9 mouse cellular contexts compared by ENCODE assay signal in genomic region chrX:139231143-139231542, GRCm38 (mm10). TPM values are rescaled to one million over a fixed set of nuclear protein-coding genes. Genes with fewer than 3 reads are reported as not detected.
DNase-seq lines count a peak whose midpoint lies in the region; ATAC-seq lines count a peak whose summit lies in the region.
"Had no signal": no experiment of that assay in that cellular context is flagged by ENCODE, and none has a peak within 500 bp of the region (broad histone marks: within the 10 kb centered on the region; RNA-seq: fewer than 3 reads in every experiment).

No protein-coding gene starts in this region.

- no peaks in the 10 kb centered on the region for H3K36me3 ChIP-seq in hindbrain, embryonic 14.5 days (replicated peaks; ENCODE audit: control insufficient read depth, insufficient read depth)
- H3K36me3 ChIP-seq in limb, embryonic 12.5 days = peaks cover 21% of the 10 kb centered on the region
- no peaks in the 10 kb centered on the region for H3K36me3 ChIP-seq in midbrain, embryonic 14.5 days (ENCODE audit: control insufficient read depth, insufficient read depth, low read length)

- H3K4me3 ChIP-seq in hindbrain, embryonic 14.5 days (replicated peaks; ENCODE audit: low read length) = no peak overlapping the region
- H3K4me3 ChIP-seq in limb, embryonic 12.5 days (replicated peaks) = no peak overlapping the region
- 0 out of 2 replicates have a peak overlapping the region, but pooled peaks have one; percentile 3 for H3K4me3 ChIP-seq in midbrain, embryonic 14.5 days (replicated peaks; ENCODE audit: low read depth, low read length)
- H3K4me3 ChIP-seq: erythroblast, embryonic 14.5 days had no signal

- H3K27ac ChIP-seq in hindbrain, embryonic 14.5 days = no peak overlapping the region
- no peak overlapping the region for H3K27ac ChIP-seq in limb, embryonic 12.5 days
- H3K27ac ChIP-seq in midbrain, embryonic 14.5 days (replicated peaks; ENCODE audit: low read depth, low read length) = no peak overlapping the region

- no peaks in the 10 kb centered on the region for H3K4me1 ChIP-seq in hindbrain, embryonic 14.5 days (replicated peaks; ENCODE audit: control insufficient read depth, insufficient read depth, low read length)
- no peaks in the 10 kb centered on the region for H3K4me1 ChIP-seq in limb, embryonic 12.5 days (replicated peaks)
- no peaks in the 10 kb centered on the region for H3K4me1 ChIP-seq in midbrain, embryonic 14.5 days (ENCODE audit: control insufficient read depth, insufficient read depth, low read length)

- no peak overlapping the region for H3K9ac ChIP-seq in hindbrain, embryonic 14.5 days
- no peak overlapping the region for H3K9ac ChIP-seq in limb, embryonic 12.5 days (replicated peaks)
- peak overlapping the region; percentile 31; the same call in 1 of the 2 replicates for H3K9ac ChIP-seq in midbrain, embryonic 14.5 days (replicated peaks; ENCODE audit: low read length)

- peak; percentile 81 to 88 for DNase-seq in adrenal gland, adult (ENCODE audit: inconsistent age in 2 of 2, low spot score in 1 of 2)
- peak; percentile 28 to 64 for DNase-seq in cerebellum, postnatal 25 days
- DNase-seq in gastrocnemius, adult 8-10 months (ENCODE audit: low spot score in 2 of 2) = peak; percentile 49 to 70
- peak; percentile 44 for DNase-seq in hindbrain, embryonic 14.5 days (ENCODE audit: low spot score)
- peak; percentile 72 for DNase-seq in midbrain, embryonic 14.5 days
- DNase-seq in testis, postnatal 14 days (ENCODE audit: low spot score) = peak; percentile 19

- 31% methylated on average over 9 of the region's 9 CpGs for whole genome bisulfite sequencing in hindbrain, embryonic 14.5 days
- 27% methylated on average over 9 of the region's 9 CpGs for WGBS in limb, embryonic 12.5 days
- WGBS in midbrain, embryonic 14.5 days = 33% methylated on average over 9 of the region's 9 CpGs

- H3K4me2 ChIP-seq in hindbrain, embryonic 14.5 days (replicated peaks) = peak overlapping the region; percentile 27
- peak overlapping the region; percentile 10; the same call in 1 of the 2 replicates for H3K4me2 ChIP-seq in limb, embryonic 12.5 days
- peak overlapping the region; percentile 42 for H3K4me2 ChIP-seq in midbrain, embryonic 14.5 days (ENCODE audit: low read length)

- H3K27me3 ChIP-seq in hindbrain, embryonic 14.5 days (ENCODE audit: control insufficient read depth, insufficient read depth, low read length) = no peaks in the 10 kb centered on the region
- H3K27me3 ChIP-seq in limb, embryonic 12.5 days = no peaks in the 10 kb centered on the region; the same call in none of the 2 replicates
- no peaks in the 10 kb centered on the region for H3K27me3 ChIP-seq in midbrain, embryonic 14.5 days (ENCODE audit: control insufficient read depth, insufficient read depth, low read length)

- ATAC-seq in hindbrain, embryonic 14.5 days (ENCODE audit: low FRiP score) = peak; percentile 75; the same call in 1 of the 2 replicates
- no peak for ATAC-seq in limb, embryonic 12.5 days (ENCODE audit: insufficient number of reproducible peaks, insufficient read depth, low FRiP score, low TSS enrichment, low read depth)
- ATAC-seq in midbrain, embryonic 14.5 days (ENCODE audit: low FRiP score, low TSS enrichment) = 0 out of 2 replicates have a peak, but pooled peaks have one; percentile 63

- no peaks in the 10 kb centered on the region for H3K9me3 ChIP-seq in hindbrain, embryonic 14.5 days (ENCODE audit: control insufficient read depth, low read length)
- no peaks in the 10 kb centered on the region for H3K9me3 ChIP-seq in limb, embryonic 12.5 days
- H3K9me3 ChIP-seq in midbrain, embryonic 14.5 days (ENCODE audit: control insufficient read depth, low read length) = no peaks in the 10 kb centered on the region

RNA-seq across cellular contexts. Expression of gene Mum1l1, which starts 21.3 kb away (rescaled TPM):
- 1 to 10 TPM; 3.4 to 5.2 (median 4.6) TPM for total RNA-seq in gastrocnemius, adult 8-10 months (2022)
- 12.1 and 14.3 TPM in 2 replicates for polyA plus RNA-seq in hindbrain, embryonic 14.5 days (2014; fragmentation: Nextera tagmentation; extraction: Ambion mirVana)
- 36.3 and 41.0 TPM in 2 replicates for polyA plus RNA-seq in limb, embryonic 12.5 days (2016; fragmentation: Nextera tagmentation; extraction: Ambion mirVana)
- polyA plus RNA-seq in midbrain, embryonic 14.5 days (2014; fragmentation: Nextera tagmentation; extraction: Ambion mirVana) = 7.3 and 10.2 TPM in 2 replicates
- total RNA-seq: neutrophil, adult 5-6 weeks had no signal
- polyA plus RNA-seq: erythroblast, embryonic 14.5 days had no signal

RNA-seq across cellular contexts. Expression of gene 4933428M09Rik, which starts 52.1 kb away (rescaled TPM):
- not detected for total RNA-seq in gastrocnemius, adult 8-10 months (2022)
- not detected in 2 replicates for polyA plus RNA-seq in hindbrain, embryonic 14.5 days (2014; fragmentation: Nextera tagmentation; extraction: Ambion mirVana)
- not detected in 2 replicates for polyA plus RNA-seq in limb, embryonic 12.5 days (2016; fragmentation: Nextera tagmentation; extraction: Ambion mirVana)
- not detected in 2 replicates for polyA plus RNA-seq in midbrain, embryonic 14.5 days (2014; fragmentation: Nextera tagmentation; extraction: Ambion mirVana)
- total RNA-seq: neutrophil, adult 5-6 weeks had no signal
- polyA plus RNA-seq: erythroblast, embryonic 14.5 days had no signal

Comparison
In these comparisons a context has a peak if more than half of its experiments do, and no peak if none do; other contexts are left out.
1. DNase-seq: peak in every context shown above with its lines; median percentile 84 in adrenal gland, adult; 72 in midbrain, embryonic 14.5 days; 60 in gastrocnemius, adult 8-10 months; 46 in cerebellum, postnatal 25 days; 44 in hindbrain, embryonic 14.5 days; 19 in testis, postnatal 14 days.